Mouse (Mus musculus): ENCODE data around the gene Cd200r1.

GRCm38 (mm10) chr16:44818010-44818409 lies 52.5 kb downstream of the Cd200r1 start:
- TF ChIP-seq MYOG (IDR thresholded peaks at IDR 0.05; ENCODE audit: control insufficient read depth, extremely low read depth, insufficient read length): no peak
- TF ChIP-seq CTCF (IDR thresholded peaks at IDR 0.05; ENCODE audit: control insufficient read depth, insufficient read depth, insufficient read length): no peak
- no peak for TF ChIP-seq USF1 (IDR thresholded peaks at IDR 0.05; ENCODE audit: low read depth)
- TF ChIP-seq FOSL1 (IDR thresholded peaks at IDR 0.05; ENCODE audit: insufficient read depth, low read length, poor library complexity, severe bottlenecking): no peak
- TF ChIP-seq MAX (IDR thresholded peaks at IDR 0.05): no peak
- no peak for TF ChIP-seq MYOD1 (IDR thresholded peaks at IDR 0.05; ENCODE audit: control insufficient read depth, insufficient read length, low read depth)
- TF ChIP-seq CEBPB (IDR thresholded peaks at IDR 0.05; ENCODE audit: low read depth): no peak

Measured in C2C12 (cell line).